Mouse (Mus musculus) intestine, postnatal 0 days (tissue): ENCODE results near the gene Hbb-bh2. TPM values are rescaled to one million over a fixed set of nuclear protein-coding genes. Genes with fewer than 3 reads are reported as not detected.
"Not testable (repeated sequence)": the region's sequence is repeated elsewhere in the genome, so short reads cannot be mapped to it uniquely, and the experiment has no call there.

Source experiments
- ATAC-seq: fragments of 200-750 bp; cut with Nextera tagmentation; 2 replicates; pipeline ENCODE4 v1.8.0; 2017; ENCODE audit warnings: mild to moderate bottlenecking, moderate TSS enrichment, moderate library complexity
- H3K27ac ChIP-seq: fragments of 300-500 bp; sonication (generic); 2 replicates; pipeline ENCODE4 v1.5.1; 2014; ENCODE audit warnings: mild to moderate bottlenecking, low read depth, low read length, moderate library complexity
- H3K27me3 ChIP-seq: fragments of 300-500 bp; sonication (generic); replicated peaks from 2 replicates; pipeline ENCODE4 v1.6.1; 2014; ENCODE audit warnings: low read length, mixed read lengths; ENCODE audit not compliant: control insufficient read depth, insufficient read depth
- H3K36me3 ChIP-seq: fragments of 300-500 bp; sonication (generic); 2 replicates; pipeline ENCODE4 v1.6.1; 2014; ENCODE audit warnings: mild to moderate bottlenecking, moderate library complexity; ENCODE audit not compliant: control insufficient read depth, insufficient read depth
- H3K4me1 ChIP-seq: fragments of 300-500 bp; sonication (generic); replicated peaks from 2 replicates; pipeline ENCODE4 v1.6.1; 2014; ENCODE audit warnings: antibody characterized with exemption, low read length, mixed read lengths; ENCODE audit not compliant: control insufficient read depth, insufficient read depth
- H3K4me2 ChIP-seq: fragments of 300-500 bp; sonication (generic); replicated peaks from 2 replicates; pipeline ENCODE4 v1.6.1; 2014; ENCODE audit warnings: low read depth, mild to moderate bottlenecking, moderate library complexity
- H3K4me3 ChIP-seq: fragments of 300-500 bp; sonication (generic); 2 replicates; pipeline ENCODE4 v1.5.1; 2014; ENCODE audit warnings: low read depth, low read length
- H3K9ac ChIP-seq: fragments of 300-500 bp; sonication (generic); 2 replicates; pipeline ENCODE4 v1.6.1; 2014; ENCODE audit warnings: mild to moderate bottlenecking, low read depth, low read length
- H3K9me3 ChIP-seq: fragments of 300-500 bp; sonication (generic); 2 replicates; pipeline ENCODE4 v1.6.1; 2016; ENCODE audit warnings: mixed run types; ENCODE audit not compliant: control insufficient read depth
- CTCF ChIP-seq: sonication (generic); IDR thresholded peaks from 2 replicates; pipeline ENCODE4 v1.5.1; 2016; ENCODE audit warnings: low read depth, mild to moderate bottlenecking, control low read depth, antibody characterized with exemption, moderate library complexity
- WGBS: fragments of 180-500 bp; shearing (Covaris S2); extraction: QIAGEN DNeasy Blood & Tissue Kit; methylation state at CpG from one replicate; pipeline ENCODE4 v1.1.7; 2014; 5-methylcytosine and 5-hydroxymethylcytosine counted together
- polyA plus RNA-seq: library from polyadenylated mRNA; unstranded; fragments of >200 nt; fragmentation: Nextera tagmentation; extraction: Ambion mirVana; gene quantifications from 2 replicates; pipeline ENCODE4 v1.2.1, GENCODE M21; 2015

Gene Hbb-bh2
- polyA plus RNA-seq, 1 experiment from 2014 or later: not detected

DNA sequence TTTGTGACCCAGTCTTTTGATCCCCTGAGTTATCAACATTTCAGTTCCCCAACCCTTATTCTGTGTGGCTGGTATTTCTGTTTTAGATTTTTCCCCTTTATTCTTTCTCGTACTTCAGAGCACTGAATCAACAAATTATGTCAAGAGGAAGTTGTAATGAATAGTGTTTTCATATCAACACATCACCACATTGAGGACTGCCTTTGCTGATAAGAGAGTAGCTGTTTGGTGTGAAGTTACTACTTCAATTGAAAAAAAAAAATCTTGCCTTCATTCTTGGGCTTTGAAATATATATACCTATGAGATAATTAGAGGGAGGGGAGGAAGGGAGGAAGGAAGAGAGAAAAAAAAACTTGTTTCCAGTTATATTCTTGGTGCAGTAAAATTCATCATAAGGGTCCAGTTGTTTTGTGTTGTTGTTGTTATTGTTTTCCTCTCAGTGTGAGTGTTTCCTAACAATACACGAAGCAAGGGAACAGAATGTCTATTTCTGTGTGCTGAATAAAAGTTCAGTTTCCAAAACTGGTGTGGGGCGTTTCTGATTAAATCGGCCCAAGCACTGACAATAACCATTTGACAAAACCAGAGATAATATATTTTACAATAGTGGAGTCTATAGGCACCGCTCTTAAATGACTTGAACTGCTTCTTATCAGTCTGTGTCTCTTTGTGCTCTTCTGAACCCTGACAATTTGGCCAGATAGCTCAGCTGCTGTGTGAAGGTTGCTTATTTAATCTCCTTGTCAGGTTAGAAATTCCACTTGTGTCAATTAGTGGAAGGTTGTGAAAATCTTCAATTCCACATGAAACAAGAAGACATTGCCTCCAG lies 31.1 kb downstream of the Hbb-bh2 start:
- Histone ChIP-seq H3K9me3 (no peaks in the 10 kb centered on the region), H3K9ac (no peak overlapping the region), H3K36me3 (no peaks in the 10 kb centered on the region), H3K4me3 (no peak overlapping the region), H3K27me3 (no peaks in the 10 kb centered on the region), H3K4me2 (no peak overlapping the region), H3K4me1 (no peaks in the 10 kb centered on the region), H3K27ac (no peak overlapping the region)
- WGBS: 37% methylated on average over 5 of the region's 5 CpGs
- ATAC-seq: no peak
- no peak for TF ChIP-seq CTCF

DNA sequence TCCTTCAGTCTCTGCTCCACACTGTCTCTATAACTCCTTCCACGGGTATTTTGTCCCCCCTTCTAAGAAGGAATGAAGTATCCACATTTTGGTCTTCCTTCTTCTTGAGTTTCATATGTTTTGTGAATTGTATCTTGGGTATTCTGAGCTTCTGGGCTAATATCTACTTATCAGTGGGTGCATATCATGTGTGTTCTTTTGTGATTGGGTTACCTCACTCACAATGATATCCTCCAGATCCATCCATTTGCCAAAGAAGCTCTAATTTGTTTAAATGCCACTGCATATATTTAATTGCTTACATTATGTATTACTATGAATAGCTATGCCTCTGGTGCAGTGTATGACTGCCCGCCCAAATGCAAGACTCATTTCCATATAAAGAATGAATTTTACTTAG lies 32.2 kb downstream of the Hbb-bh2 start:
- WGBS: 65% methylated on average over 2 of the region's 2 CpGs
- H3K9ac ChIP-seq, H3K4me2 ChIP-seq, H3K27ac ChIP-seq, H3K27me3 ChIP-seq, H3K4me1 ChIP-seq, ATAC-seq, H3K4me3 ChIP-seq, H3K36me3 ChIP-seq, H3K9me3 ChIP-seq: not testable (repeated sequence)

DNA sequence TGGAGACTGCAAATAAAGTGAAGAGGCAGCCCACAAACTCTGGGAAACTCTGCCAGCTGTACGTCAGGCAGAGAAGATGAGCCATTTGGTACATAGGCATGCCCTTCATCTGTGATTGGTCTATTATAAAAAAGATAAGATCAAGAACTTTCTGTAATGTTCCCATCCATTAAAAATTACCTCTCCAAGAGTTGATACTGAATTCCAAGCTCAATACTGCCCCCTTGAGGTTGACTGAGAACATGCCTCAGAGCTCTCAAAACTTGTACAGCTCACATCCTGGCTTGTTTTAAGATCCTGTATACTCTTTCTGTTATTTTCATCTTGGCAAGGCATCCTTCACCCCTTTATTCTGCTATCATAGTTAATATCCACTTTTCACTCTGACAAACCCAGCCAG lies 33.5 kb downstream of the Hbb-bh2 start:
- 57% methylated on average over 1 of the region's 1 CpGs for WGBS
- Histone ChIP-seq H3K36me3 (no peaks in the 10 kb centered on the region), H3K9me3 (no peaks in the 10 kb centered on the region), H3K4me1 (no peaks in the 10 kb centered on the region), H3K4me3 (no peak overlapping the region), H3K4me2 (no peak overlapping the region), H3K27ac (no peak overlapping the region), H3K27me3 (no peaks in the 10 kb centered on the region), H3K9ac (no peak overlapping the region)
- peak; percentile 73 for TF ChIP-seq CTCF
- ATAC-seq: no peak

DNA sequence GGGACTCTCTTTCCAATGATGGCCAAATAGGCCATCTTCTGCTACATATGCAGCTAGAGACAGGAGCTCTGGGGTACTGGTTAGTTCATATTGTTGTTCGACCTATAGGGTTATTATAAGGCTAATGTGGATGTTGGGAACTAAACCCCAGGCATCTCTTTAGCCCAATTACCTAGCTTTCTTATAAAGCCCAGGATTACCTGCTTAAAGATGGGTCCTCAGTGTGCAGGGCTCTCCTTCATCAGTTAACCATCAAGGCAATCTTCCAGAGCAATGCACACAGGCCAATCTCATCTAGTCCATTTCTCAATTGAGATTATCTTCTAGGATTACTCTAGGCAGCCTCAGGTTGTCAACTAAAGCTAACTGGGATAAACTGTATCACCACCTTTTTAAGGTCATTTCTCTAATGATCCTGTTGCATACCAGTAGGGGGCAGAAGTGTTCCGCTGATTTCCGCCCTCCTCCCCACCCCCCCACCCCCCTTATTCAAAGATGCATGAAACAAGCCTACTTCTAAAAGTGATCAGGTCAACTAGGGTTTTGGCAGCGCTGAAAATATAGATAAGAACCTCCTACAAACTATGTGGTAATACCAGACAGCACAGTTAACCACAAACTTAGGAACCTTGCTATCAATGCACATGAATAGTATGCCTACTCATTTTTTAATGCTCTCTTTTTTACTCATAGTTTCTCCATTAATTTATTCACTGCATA lies 47.5 kb downstream of the Hbb-bh2 start:
- WGBS: 22% methylated on average over 4 of the region's 4 CpGs
- no peak for ATAC-seq
- H3K27me3 ChIP-seq: no peaks in the 10 kb centered on the region
- no peak overlapping the region for H3K4me2 ChIP-seq
- no peak overlapping the region for H3K27ac ChIP-seq
- no peak overlapping the region for H3K9ac ChIP-seq
- H3K4me3 ChIP-seq: no peak overlapping the region
- no peak for TF ChIP-seq CTCF
- no peaks in the 10 kb centered on the region for H3K9me3 ChIP-seq
- H3K36me3 ChIP-seq: no peaks in the 10 kb centered on the region
- no peaks in the 10 kb centered on the region for H3K4me1 ChIP-seq

DNA sequence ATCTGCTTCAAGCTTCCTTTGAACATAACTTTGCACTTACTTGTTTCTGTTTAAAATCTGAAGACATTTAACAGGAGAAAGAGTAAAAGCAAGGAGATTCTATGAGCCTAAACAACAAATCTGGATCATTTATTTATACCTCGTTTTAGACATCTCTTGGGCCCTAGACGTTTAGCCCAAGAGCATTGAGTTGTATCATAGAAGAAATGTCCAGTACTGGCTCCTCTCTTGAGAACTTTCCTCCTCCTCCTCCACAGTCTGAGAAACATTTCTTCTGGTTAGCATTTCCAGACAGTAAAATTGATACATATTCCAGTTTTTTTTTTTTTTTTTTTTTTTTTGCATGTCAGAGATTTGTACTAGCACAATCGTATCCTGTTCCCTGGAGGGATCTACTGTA lies 48.6 kb downstream of the Hbb-bh2 start, which contains the start of gene Olfr67:
Gene Olfr67 (minus strand): TSS at position 101 of the 400 bp plus-strand sequence.
- Histone ChIP-seq H3K9me3 (no peaks in the 10 kb centered on the region), H3K27me3 (no peaks in the 10 kb centered on the region), H3K9ac (no peak within 1 kb of the TSS), H3K27ac (no peak within 1 kb of the TSS), H3K4me2 (no peak within 1 kb of the TSS), H3K36me3 (no peaks in the 10 kb centered on the region), H3K4me1 (no peaks in the 10 kb centered on the region), H3K4me3 (no peak within 1 kb of the TSS)
- WGBS: 71% methylated on average over 3 of the region's 3 CpGs
- no peak for ATAC-seq
- no peak for TF ChIP-seq CTCF

Other genes with a start within 250 kb of the Hbb-bh2 start
- not detected in 2 replicates for gene Olfr619, start 239.9 kb downstream of the Hbb-bh2 start, polyA plus RNA-seq
- not detected in 2 replicates for gene Olfr620, start 228.0 kb downstream of the Hbb-bh2 start, polyA plus RNA-seq
- gene Olfr622, start 197.8 kb downstream of the Hbb-bh2 start, polyA plus RNA-seq: not detected in 2 replicates
- gene Olfr623, start 176.8 kb downstream of the Hbb-bh2 start, polyA plus RNA-seq: not detected in 2 replicates
- 0.09 TPM in 2 replicates for gene Olfr624, start 169.3 kb downstream of the Hbb-bh2 start, polyA plus RNA-seq
- not detected in 2 replicates for gene Olfr625-ps1, start 157.8 kb downstream of the Hbb-bh2 start, polyA plus RNA-seq
- not detected in 2 replicates for gene Olfr243, start 125.8 kb downstream of the Hbb-bh2 start, polyA plus RNA-seq
- not detected in 2 replicates for gene Olfr628, start 110.1 kb downstream of the Hbb-bh2 start, polyA plus RNA-seq
- gene Olfr629, start 95.6 kb downstream of the Hbb-bh2 start, polyA plus RNA-seq: not detected in 2 replicates
- not detected in 2 replicates for gene Olfr630, start 83.2 kb downstream of the Hbb-bh2 start, polyA plus RNA-seq
- gene Olfr69, start 68.9 kb downstream of the Hbb-bh2 start, polyA plus RNA-seq: not detected in 2 replicates
- gene Olfr68, start 60.8 kb downstream of the Hbb-bh2 start, polyA plus RNA-seq: not detected in 2 replicates
- not detected in 2 replicates for gene Olfr67, start 48.7 kb downstream of the Hbb-bh2 start, polyA plus RNA-seq
- 164 and 228 TPM in 2 replicates for gene Hbb-bt, start 26.5 kb downstream of the Hbb-bh2 start, polyA plus RNA-seq
- gene Hbb-bs, start 12.4 kb downstream of the Hbb-bh2 start, polyA plus RNA-seq: 726 and 1,073 TPM in 2 replicates
- not detected in 2 replicates for gene Hbb-bh1, start 2.6 kb upstream of the Hbb-bh2 start, polyA plus RNA-seq
- 0.52 TPM in 1 of 2 replicates, not detected in the other for gene Hbb-y, start 12.7 kb upstream of the Hbb-bh2 start, polyA plus RNA-seq
- not detected in 2 replicates for gene Olfr66, start 45.7 kb upstream of the Hbb-bh2 start, polyA plus RNA-seq
- not detected in 2 replicates for gene Olfr64, start 54.0 kb upstream of the Hbb-bh2 start, polyA plus RNA-seq
- not detected in 2 replicates for gene Olfr65, start 63.0 kb upstream of the Hbb-bh2 start, polyA plus RNA-seq
- not detected in 2 replicates for gene Olfr631, start 88.3 kb upstream of the Hbb-bh2 start, polyA plus RNA-seq
- not detected in 2 replicates for gene Olfr632, start 93.8 kb upstream of the Hbb-bh2 start, polyA plus RNA-seq
- not detected in 2 replicates for gene Olfr633, start 103.9 kb upstream of the Hbb-bh2 start, polyA plus RNA-seq
- not detected in 2 replicates for gene Olfr635, start 130.6 kb upstream of the Hbb-bh2 start, polyA plus RNA-seq
- not detected in 2 replicates for gene Olfr638, start 158.2 kb upstream of the Hbb-bh2 start, polyA plus RNA-seq
- gene Olfr639, start 176.8 kb upstream of the Hbb-bh2 start, polyA plus RNA-seq: not detected in 2 replicates
- gene Olfr640, start 185.1 kb upstream of the Hbb-bh2 start, polyA plus RNA-seq: not detected in 2 replicates
- gene Olfr641, start 194.9 kb upstream of the Hbb-bh2 start, polyA plus RNA-seq: not detected in 2 replicates
- gene Olfr642, start 212.1 kb upstream of the Hbb-bh2 start, polyA plus RNA-seq: not detected in 2 replicates
- gene 4930516K23Rik, start 220.9 kb upstream of the Hbb-bh2 start, polyA plus RNA-seq: not detected in 2 replicates
- not detected in 2 replicates for gene Olfr644, start 231.3 kb upstream of the Hbb-bh2 start, polyA plus RNA-seq
- gene Olfr645, start 244.9 kb upstream of the Hbb-bh2 start, polyA plus RNA-seq: not detected in 2 replicates